Mouse (Mus musculus) cerebellum, postnatal 10 days (tissue): ENCODE measurements around the gene Sod2.
"Not testable (repeated sequence)": the region's sequence is repeated elsewhere in the genome, so short reads cannot be mapped to it uniquely, and the experiment has no call there.

Experiments
- DNase-seq, 2 experiments: peaks; one replicate each; pipeline ENCODE4 v3.0.0; 2021; ENCODE audit warnings: mixed read lengths in 2 of 2

The Sod2 gene

DNA sequence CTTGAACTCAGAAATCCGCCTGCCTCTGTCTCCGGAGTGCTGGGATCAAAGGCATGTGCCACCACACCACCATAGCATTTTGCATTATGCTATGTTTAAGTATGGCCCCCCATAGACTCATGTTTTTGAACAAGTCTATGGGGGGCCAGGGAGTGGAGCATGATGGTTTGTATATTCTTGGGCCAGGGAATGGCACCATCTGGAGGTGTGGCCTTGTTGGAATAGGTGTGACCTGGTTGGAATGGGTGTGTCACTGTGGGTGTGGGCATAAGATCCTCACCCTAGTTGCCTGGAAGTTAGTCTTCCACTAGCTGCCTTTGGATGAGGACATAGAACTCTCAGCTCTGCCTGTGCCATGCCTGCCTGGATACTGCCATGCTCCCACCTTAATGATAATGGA lies at the start of gene Sod2:
TSS of gene Sod2 (plus strand) at position 301 of the 400 bp plus-strand sequence.
- DNase-seq, result not testable (repeated sequence)

DNA sequence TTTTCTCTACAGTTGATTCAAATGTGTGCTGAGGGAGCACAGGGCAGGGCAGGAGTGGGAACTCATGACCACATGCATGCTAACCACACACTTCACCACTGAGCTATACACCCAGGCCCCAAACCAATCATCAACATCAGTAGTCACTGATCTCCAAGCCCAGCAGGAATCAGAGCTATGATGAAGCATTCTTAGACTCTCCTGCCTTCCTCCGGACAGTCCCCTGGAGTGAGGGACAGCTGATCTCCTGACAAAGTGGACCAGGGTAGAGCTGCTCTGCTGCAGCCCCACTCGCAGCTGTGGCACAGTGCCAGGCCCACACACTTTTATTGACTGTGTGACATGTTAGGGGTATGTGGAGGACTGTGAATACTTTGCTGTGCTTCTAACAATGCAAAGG lies 47.3 kb upstream of the Sod2 start:
- not testable (repeated sequence) for DNase-seq

DNA sequence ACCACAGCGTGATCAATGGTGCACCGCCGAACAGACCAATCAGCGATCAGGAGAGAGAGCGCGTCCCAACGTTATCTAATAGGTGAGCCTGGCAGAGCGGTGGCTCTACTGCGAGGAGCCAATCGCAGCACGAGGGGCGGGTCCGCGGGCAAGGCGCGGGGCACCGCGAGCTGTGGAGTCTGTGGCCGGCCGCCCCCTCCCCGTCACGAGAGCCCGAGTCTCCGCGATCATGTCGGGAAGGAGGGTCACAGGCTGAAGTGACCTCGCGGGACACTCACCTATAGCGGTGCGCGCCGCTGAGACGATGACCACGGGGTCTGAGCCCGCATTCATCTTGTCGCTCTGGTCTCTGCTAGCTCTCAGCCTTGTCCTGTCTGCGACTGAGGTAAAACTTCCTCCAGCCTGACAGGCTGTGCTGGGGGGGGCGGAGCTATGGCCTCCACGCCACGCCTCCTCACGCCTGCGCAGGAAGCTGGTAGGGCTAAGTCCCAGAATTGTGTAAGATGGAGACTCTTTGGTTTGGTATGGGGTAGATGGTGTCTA lies 46.2 kb upstream of the Sod2 start, which contains the start of gene Acat2:
TSS of gene Acat2 (minus strand) at position 417 of the 543 bp plus-strand sequence.
- DNase-seq, result peak; percentile 97 to 98

DNA sequence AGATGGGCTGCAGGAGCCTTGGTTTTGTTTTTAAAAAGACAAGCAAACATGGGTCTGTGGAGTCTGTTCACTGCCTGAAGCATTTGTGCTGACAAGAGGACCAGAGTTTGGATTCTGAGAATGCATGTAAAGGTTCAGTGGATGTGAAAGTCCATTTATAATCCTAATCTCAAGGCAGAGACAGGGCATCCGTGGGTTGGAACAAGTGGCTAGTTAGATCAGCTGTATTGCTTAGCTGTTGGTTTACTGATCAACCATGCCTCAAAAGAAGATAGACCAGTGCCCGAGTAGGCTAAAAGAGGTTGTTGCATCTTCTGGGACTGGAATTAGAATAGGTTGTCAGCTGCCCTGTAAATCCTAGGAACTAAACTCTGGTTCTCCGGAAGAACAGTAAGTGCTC lies 43.2 kb upstream of the Sod2 start:
- no peak for DNase-seq

DNA sequence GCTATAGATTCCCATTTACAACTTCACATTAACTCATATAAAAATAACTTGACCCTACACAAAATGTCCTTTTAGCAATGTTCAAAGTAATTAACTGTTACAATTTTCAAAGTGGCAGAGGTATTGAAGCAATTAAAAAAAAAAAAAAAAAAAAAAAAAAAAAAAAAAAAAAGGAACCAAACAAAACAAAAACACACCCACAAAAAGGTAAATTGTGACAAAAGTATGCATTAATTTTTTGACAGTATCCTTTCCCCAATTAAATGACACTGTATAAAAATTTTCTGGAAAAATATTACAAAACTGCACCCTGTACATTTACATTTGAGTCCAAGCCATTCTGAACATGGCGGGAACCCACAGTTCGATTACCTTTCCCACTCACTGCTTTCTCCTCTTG lies 39.5 kb upstream of the Sod2 start:
- DNase-seq, result no peak

DNA sequence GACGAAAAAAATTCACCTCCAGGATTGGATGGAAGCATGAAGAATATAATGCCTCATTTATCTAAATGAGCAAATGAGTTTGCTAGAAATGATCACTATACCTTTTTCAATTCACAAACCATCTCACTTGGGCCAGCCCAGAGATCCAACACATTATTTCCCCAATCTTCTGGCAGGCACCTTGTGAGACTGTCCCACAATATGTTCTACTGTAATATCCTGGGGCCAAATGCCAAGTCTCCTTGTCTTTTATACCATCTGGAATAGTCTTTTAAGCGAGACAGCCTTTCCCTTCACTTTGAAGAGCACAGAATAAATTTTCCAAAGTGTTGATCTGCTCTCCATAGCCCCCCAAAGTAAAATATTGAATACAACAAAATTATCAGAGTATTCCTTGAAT lies 32.8 kb upstream of the Sod2 start:
- DNase-seq, result peak in 1 of 2 experiments; percentile 13

DNA sequence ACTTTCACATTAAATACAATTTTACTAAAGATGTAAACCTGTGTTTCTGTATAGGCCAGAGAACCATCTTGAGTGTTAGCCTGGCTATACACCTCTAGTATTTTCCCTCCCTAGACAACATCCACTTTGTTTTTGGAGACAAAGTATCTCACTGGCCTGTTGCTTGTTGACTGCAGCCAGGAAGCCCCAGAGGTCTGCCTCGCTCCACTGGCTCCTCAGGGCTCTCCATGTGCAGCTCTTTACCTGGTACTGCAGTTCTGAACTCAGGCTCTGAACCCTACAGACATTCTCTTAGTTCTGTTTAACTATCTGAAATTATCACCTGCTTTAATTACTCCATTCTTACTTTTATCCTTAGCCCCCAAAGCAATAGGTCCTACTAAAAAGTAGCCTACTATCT lies 28.1 kb upstream of the Sod2 start:
- DNase-seq, result no peak

DNA sequence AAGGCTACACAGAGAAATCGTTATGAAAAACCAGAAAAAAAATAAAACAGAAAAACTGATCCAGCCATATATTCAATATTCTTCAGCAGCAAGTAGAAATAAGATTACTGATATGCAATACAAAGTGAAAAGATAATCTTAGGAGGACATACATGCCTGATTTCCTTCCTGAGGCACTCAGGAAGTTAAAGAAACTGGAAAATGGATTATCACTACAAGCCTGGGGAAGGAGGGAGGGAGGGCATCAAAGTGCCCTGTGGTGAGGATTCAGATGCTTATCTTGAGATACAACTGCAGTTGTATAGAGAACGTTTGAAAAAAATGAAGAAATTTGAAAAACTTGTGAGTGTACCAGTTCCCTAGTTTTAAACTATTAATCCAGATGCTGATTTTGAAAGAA lies 22.7 kb upstream of the Sod2 start:
- no peak for DNase-seq

DNA sequence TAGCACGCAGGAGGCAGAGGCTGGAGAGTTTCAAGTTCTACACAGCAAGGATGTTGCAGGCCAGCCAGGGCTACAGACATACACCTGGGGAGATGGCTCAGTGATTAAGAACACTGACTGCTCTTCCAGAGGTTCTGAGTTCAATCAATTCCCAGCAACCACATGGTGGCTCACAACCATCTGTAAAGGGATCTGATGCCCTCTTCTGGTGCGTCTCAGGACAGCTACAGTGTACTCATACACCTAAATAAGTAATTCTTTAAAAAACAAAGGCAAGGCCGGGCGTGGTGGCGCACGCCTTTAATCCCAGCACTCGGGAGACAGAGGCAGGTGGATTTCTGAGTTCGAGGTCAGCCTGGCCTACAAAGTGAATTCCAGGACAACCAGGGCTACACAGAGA lies 18.6 kb upstream of the Sod2 start:
- DNase-seq, result peak in 1 of 2 experiments; percentile 9

DNA sequence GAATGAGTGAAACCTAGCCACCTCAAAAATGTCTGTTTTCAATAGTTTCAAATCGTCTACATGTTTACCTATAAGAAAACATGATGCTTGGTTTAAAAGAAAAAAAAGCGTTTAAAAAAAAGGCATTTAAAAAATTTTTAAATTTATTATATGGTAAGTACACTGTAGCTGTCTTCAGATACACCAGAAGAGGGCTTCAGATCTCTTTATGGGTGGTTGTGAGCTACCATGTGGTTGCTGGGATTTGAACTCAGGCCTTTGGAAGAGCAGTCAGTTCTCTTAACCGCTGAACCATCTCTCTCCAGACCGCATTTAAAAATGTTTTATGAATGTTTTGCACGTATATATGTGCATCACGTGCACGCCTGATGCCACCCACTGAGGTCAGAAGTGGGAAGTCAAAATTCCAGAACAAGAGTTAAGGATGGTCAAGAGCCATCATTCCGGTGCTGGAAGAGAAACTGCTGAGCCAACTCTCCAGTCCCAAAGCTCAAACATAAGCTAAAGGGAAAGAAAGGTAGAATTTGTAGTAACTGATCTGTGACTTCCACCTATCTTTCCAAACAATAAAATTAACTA lies 16.0 kb upstream of the Sod2 start:
- DNase-seq, result no peak

DNA sequence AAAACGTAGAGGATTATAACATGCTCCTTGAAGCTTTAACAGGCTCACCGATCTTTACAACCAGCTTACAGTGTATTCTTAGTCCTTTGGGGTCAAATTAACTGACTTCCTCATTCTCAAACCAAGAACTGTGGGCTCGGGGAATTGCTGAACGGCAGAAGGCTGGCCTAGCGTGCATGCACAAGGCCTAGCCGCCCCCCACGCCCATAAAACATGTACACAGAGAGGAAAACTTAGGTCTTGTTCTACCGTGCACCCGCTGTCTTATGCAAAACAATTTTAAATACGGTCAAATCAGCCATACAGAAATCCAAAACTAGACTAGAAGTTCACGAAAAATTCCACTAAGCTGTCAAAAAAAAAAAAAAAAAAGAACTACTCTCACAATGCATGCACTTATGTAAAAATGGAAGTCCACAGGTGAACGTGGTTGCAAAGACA lies 15.4 kb upstream of the Sod2 start:
- DNase-seq, result peak; percentile 46

DNA sequence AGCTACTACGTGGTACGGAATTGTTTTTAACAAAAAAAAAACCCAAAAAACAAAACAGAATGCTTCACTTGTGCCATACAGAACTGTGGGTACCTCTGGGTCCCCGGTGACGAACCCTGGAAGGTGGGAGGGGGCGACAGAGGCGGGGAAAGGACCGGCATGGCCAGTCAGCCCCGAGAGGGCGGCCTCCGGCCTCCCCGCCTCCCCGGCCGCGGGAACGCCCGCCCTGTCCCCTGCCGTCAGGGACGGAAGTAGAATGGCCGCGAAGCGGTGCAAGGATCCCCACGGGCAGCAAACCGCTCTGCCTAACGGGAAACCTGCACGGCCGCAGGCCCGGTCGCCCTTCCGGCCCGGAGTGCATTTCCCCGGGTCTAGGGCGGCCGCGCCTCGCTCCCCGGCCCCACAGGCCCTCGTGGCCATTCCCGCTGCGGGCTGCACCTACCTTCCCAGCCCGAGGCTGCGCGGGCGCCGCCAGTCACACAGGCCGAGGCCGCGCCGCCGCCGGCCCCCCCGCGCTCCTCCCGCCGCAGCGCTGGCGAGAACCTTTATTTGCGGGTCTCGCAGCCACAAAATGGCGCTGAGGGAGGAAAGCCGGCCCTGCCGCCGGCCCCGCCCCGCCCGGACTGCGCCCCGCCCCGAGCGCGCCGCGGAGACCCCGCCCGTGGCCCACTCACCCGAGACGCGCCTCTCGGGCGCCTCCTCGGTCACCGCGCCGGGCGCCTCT lies 14.8 kb upstream of the Sod2 start:
- peak; percentile 94 to 96 for DNase-seq

DNA sequence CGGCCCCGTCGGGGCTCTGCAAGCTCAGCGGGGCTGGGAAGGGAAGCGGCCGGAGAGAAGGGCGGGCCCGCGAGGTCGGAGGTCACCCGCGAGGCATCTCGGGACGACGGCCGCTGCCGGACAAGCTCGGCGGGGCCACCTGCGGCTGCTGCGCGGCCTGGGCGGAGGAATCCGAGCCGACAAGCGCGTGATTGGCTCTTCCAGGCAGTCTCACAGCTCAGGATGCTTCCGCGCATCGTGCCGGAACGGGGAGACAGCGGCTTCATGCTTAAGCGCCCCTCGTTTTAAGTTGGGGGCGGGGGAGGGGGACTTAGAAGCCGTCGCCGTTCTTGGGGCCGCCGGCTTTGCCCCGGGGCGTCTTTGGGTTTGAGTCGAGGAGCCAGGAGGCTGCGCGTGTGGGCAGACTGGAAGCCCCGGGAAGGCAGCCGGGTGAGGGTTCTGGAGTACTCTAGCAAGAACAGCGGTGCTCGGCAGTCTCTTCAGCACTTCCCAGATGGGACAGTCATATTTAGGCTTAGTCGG lies 14.1 kb upstream of the Sod2 start:
- DNase-seq, result peak; percentile 98 to 99

DNA sequence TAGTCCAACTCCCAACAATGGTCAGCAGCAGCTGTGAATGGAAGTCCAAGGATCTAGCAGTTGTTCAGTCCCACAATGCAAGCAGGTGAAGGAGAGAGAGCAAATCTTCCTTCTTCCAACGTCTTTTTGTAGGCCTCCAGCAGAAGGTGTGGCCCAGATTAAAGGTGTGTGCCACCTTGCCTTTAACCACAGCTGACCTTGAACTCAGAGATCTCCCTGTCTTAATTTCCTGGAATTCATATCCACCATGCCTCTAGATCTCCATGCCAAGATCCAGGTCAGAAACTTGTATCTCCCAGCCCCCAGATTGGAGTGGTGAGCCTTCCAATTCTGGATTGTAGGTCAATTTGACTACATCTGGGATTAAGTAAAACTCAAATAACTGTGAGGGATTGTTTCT lies 12.6 kb upstream of the Sod2 start, which contains the start of gene Wtap:
TSS of gene Wtap (minus strand) at position 101 of the 400 bp plus-strand sequence.
- DNase-seq, result no peak

DNA sequence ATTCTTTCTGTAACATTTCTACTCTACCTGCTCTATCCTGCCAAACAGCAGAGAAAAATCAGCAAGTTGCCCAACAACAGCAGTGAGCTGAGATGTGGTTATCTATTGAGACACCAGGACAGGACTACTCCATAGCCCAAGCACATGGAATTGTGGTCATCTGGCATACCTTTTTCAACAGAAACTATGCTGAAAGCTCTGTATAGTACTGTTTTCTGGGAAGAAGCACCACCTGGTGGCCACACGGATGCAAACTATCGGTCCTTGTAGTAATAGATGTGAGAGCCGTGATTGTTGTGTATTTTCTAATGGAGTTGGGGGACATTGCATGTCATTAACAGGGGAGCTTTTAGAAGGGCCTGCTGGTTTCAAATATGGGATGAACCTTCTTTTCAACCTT lies 10.3 kb upstream of the Sod2 start:
- DNase-seq, result peak; percentile 76 to 77

DNA sequence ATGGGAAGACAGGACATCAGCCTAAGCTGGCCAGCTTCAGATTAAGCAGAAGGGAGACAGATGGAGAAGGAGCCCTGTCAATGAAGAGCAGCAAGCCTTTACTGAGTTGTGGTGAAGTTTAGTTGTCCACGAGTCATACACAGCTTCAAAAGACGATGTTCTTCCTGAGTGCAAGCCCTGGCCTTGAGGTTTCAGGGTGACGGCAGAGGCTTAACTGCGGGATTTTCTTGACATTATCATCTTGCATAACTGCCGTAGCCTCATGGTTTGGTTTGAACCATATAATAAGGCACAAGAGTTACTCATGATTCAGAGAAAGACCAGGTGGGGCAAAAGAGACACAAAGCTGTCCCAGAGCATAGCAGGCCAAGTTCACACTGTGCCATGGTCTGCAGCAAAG lies 8.8 kb upstream of the Sod2 start:
- no peak for DNase-seq

DNA sequence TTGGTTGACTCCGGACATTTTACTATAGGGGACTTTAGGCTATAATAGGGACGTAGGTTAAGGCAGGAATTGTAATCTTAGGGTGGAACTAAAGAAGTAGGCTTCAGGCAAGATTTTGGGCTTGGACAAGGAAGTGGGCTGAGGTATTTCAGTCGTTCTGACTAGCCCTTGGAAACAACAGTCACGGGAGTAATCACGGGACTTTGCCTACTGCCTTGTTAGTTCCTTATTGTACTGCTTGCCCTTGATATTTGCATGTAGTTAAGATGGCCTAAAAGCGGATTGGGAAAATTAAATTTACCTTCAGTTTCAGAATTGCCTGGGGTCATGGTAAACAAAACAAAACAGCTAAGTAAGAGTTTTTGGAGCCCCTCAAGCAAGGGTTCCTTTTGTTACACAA lies 7.6 kb upstream of the Sod2 start:
- no peak for DNase-seq

DNA sequence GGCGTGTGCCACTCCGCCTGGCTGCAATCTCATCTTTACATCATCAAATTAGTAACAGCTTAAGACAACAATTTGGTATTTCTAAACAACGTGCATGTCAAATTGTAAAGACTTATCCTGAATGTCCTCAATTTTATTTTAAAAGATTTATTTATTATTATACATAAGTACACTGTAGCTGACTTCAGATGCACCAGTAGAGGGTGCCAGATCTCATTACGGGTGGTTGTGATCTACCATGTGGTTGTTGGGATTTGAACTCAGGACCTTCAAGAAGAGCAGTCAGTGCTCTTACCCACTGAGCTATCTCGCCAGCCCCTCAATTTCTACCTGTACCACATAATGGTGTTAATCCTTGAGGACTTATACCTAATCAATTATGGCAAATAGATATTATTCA lies 4.4 kb upstream of the Sod2 start:
- DNase-seq, result not testable (repeated sequence)

DNA sequence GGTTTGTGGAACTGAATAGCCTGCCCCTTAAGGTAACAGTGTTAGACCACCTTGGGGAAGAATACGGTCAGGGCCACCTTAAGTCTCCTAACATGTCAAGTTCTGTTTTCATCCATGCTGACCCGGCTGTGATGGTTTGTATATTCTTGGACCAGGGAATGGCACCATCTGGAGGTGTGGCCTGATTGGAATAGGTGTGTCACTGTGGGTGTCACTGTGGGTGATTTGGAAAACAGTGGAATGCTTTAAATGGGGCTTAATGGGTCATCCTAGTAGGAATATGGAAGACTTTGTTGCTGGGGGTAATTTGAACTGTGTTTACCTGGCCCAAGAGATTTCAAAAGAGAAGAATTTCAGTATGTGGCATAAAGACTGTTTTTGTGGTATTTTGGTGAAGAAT lies 2.2 kb upstream of the Sod2 start:
- DNase-seq, result not testable (repeated sequence)

DNA sequence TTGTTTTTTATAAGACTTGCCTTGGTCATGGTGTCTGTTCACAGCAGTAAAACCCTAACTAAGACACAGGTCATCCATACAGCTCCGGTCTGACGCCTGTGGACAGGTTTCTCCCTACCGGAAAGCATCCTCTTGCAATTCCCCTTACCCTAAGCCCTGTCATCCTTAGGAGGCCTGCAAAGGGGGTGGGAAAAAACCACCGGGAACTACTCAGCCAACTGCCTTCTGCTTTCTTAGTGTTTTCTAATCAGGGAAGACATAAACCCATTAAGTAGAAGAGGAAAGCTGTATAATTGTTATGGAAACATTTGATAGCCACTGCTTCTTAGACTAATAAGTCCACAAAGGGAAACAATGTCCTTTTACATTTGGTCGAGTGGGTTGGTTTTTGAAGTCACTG lies 338 bp downstream of the Sod2 start:
- DNase-seq, result no peak

DNA sequence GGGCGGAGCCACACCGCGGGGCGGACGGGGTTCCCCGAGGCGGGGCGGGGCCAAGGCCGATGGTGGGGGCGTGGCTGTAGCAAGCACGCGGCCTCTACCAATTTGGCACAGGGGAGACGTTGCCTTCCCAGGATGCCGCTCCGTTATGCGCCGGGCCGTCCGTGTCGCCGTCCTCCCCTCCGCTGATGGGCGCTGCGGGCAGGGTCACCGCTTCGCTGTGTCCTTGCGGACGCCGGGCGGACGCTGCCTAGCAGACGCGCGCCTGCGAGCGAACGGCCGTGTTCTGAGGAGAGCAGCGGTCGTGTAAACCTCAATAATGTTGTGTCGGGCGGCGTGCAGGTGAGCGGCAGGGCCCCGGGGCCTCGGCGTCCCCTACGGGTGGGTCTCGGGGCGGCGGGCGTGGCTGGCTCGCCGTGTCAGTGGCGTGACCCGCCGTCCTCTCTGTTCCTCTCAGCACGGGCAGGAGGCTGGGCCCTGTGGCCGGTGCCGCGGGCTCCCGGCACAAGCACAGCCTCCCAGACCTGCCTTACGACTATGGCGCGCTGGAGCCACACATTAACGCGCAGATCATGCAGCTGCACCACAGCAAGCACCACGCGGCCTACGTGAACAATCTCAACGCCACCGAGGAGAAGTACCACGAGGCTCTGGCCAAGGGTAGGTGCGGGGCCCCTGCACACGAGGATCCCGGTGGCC lies 1.2 kb downstream of the Sod2 start:
- DNase-seq, result peak; percentile 99 to 100

DNA sequence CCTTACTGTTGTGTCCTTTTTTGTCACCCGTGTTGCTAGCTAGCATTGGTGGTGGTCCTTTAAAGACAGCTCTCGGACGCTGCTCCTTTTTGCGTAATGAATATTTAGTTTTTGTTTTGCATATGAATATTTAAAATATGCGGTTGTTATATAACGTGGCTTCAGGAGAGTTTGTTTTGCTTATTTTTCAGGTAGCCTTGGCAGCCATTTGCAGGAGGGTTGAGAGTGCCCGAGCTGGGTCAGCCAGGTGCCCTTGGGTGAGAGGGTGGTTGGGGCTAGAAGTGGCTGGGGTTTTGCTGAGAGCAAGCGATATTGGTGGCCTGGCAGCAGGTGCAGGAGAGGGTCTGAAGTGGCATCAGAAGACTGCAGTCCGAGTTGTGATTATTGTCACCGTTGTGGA lies 1.9 kb downstream of the Sod2 start:
- peak; percentile 31 to 34 for DNase-seq

DNA sequence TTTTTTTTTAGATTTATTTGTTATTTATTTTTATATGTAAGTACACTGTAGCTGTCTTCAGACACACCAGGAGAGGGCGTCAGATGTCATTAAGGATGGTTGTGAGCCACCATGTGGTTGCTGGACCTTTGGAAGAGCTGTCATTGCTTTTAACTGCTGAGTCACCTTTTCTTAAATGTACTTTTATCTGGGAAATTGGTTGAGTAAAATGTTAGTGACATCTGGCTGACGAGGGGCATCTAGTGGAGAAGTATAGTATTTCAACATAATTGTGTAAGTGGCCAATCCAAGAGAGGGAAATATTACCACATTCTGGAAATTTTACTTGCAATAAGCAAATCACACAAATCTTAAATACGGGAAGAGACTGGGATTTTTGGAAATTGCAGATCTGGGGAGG lies 3.2 kb downstream of the Sod2 start:
- peak; percentile 26 to 69 for DNase-seq
